Mouse (Mus musculus) forebrain, postnatal 0 days (tissue): Measurements from ENCODE around the gene St6galnac1. TPM values are rescaled to one million over a fixed set of nuclear protein-coding genes. Genes with fewer than 3 reads are reported as not detected.
"Not testable (repeated sequence)": the region's sequence is repeated elsewhere in the genome, so short reads cannot be mapped to it uniquely, and the experiment has no call there.

Source experiments
- ATAC-seq: fragments of 200-750 bp; cut with Nextera tagmentation; 2 replicates; pipeline ENCODE4 v1.8.0; 2017; ENCODE audit warnings: mild to moderate bottlenecking, moderate library complexity
- DNase-seq: peaks from one replicate; pipeline ENCODE4 v3.0.0-alpha.2; 2015
- H3K27ac ChIP-seq: fragments of 300-500 bp; sonication (generic); 2 replicates; pipeline ENCODE4 v1.5.1; 2014; ENCODE audit warnings: low read depth, mild to moderate bottlenecking, antibody characterized with exemption, low read length, moderate library complexity, mixed read lengths
- H3K27me3 ChIP-seq: fragments of 300-500 bp; sonication (generic); 2 replicates; pipeline ENCODE4 v1.6.1; 2014; ENCODE audit warnings: mild to moderate bottlenecking, low read length, mixed read lengths; ENCODE audit not compliant: insufficient read depth
- H3K36me3 ChIP-seq: fragments of 300-500 bp; sonication (generic); 2 replicates; pipeline ENCODE4 v1.6.1; 2014; ENCODE audit warnings: mild to moderate bottlenecking, moderate library complexity; ENCODE audit not compliant: insufficient read depth
- H3K4me1 ChIP-seq: fragments of 300-500 bp; sonication (generic); 2 replicates; pipeline ENCODE4 v1.6.1; 2014; ENCODE audit warnings: antibody characterized with exemption; ENCODE audit not compliant: insufficient read depth
- H3K4me2 ChIP-seq: fragments of 300-500 bp; sonication (generic); 2 replicates; pipeline ENCODE4 v1.6.1; 2014; ENCODE audit warnings: low read depth, mild to moderate bottlenecking, moderate library complexity
- H3K4me3 ChIP-seq: fragments of 300-500 bp; sonication (generic); 2 replicates; pipeline ENCODE4 v1.5.1; 2014; ENCODE audit warnings: low read depth, low read length, mixed read lengths
- H3K9ac ChIP-seq: fragments of 300-500 bp; sonication (generic); 2 replicates; pipeline ENCODE4 v1.6.1; 2014; ENCODE audit warnings: mild to moderate bottlenecking
- H3K9me3 ChIP-seq: fragments of 300-500 bp; sonication (generic); 2 replicates; pipeline ENCODE4 v1.6.1; 2016; ENCODE audit warnings: low read length
- CTCF ChIP-seq: sonication (generic); IDR thresholded peaks from 2 replicates; pipeline ENCODE4 v1.5.1; 2016; ENCODE audit warnings: antibody characterized with exemption, control low read depth, low read depth
- WGBS: fragments of 180-500 bp; shearing (Covaris S2); extraction: QIAGEN DNeasy Blood & Tissue Kit; methylation state at CpG from one replicate; pipeline ENCODE4 v1.1.7; 2014; 5-methylcytosine and 5-hydroxymethylcytosine counted together
- polyA plus RNA-seq: library from polyadenylated mRNA; unstranded; fragments of >200 nt; fragmentation: Nextera tagmentation; extraction: Ambion mirVana; gene quantifications from 2 replicates; pipeline ENCODE4 v1.2.1, GENCODE M21; 2015
- total RNA-seq: library from RNA; depleted of rRNA; stranded (reverse); fragments of >200 nt; gene quantifications from 2 replicates; pipeline ENCODE4 v1.2.3, GENCODE M21; 2014; rRNA removed

St6galnac1 gene
- total RNA-seq (not detected in 2 replicates), polyA plus RNA-seq (not detected in 2 replicates)

DNA sequence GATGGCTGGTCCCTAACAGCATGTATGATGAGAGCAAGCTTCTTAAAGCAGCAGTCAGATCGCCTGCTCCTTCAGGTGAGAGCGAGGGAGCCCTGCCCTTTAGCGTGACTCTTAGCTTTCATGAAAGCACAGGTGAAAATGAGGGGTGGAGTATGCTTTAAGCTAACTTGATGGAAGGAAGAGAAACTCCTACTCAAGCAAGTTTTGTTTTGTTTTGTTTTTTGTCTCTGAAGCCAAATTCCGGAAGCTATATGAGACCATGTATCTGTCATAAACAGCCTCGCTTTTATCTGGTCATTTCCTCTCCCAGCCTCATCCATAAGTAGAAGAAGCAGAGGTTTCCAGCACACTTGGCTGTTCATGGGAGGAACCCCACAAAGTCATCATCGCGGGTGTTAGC, at the start of gene St6galnac1:
Gene St6galnac1 (minus strand): TSS at position 101 of the 400 bp plus-strand sequence.
- H3K4me2 ChIP-seq, result no peak within 1 kb of the TSS
- no peak within 1 kb of the TSS for H3K9ac ChIP-seq
- TF ChIP-seq CTCF, result no peak
- ATAC-seq (no peak), DNase-seq (no peak)
- H3K4me1 ChIP-seq, result no peaks in the 10 kb centered on the region
- WGBS, result 87% methylated on average over 7 of the region's 7 CpGs
- no peak within 1 kb of the TSS for H3K4me3 ChIP-seq
- no peak within 1 kb of the TSS for H3K27ac ChIP-seq
- H3K9me3 ChIP-seq, result no peaks in the 10 kb centered on the region
- no peaks in the 10 kb centered on the region for H3K36me3 ChIP-seq
- H3K27me3 ChIP-seq, result no peaks in the 10 kb centered on the region

DNA sequence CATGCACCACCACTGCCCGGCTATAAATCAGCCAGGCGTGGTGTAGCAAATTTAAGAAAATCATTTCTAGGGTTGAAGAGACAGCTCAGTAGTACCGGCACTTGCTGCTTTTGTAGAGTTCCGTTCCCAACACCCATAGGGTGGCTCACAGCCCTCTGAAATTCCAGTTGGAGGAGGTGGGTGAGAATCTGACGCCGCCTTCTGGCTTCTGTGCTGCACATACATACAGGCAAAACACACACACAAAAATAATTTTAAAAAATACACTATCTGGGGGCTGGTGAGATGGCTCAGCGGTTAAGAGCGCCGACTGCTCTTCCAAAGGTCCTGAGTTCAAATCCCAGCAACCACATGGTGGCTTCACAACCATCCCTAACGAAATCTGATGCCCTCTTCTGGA, 48.6 kb upstream of the St6galnac1 start:
- ATAC-seq, H3K4me3 ChIP-seq, H3K4me1 ChIP-seq, DNase-seq, H3K27me3 ChIP-seq, H3K4me2 ChIP-seq, H3K9ac ChIP-seq, H3K9me3 ChIP-seq, H3K36me3 ChIP-seq, H3K27ac ChIP-seq: not testable (repeated sequence)
- 97% methylated on average over 10 of the region's 10 CpGs for WGBS

DNA sequence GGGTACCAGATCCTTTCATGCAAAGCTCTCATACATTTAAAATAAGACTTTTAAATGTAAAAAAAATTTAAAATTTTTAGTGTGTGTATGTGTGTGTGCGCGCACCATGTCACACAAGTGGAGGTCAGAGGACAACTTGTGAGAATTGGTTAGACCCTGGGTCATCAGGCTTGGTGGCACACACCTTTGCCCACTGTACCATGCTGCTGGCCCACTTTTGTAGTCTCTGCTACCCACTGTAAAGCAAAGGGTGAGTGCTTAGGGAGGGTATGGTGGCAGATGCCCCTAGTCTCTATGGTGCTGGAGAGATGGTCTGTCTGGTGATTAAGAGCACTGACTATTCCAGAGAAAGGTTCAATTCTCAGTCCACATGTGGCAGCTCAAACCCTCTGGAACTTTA, 47.9 kb upstream of the St6galnac1 start:
- Histone ChIP-seq H3K27me3 (no peaks in the 10 kb centered on the region), H3K9me3 (no peaks in the 10 kb centered on the region), H3K36me3 (no peaks in the 10 kb centered on the region), H3K4me1 (peaks cover 2% of the 10 kb centered on the region; the same call in 1 of the 2 replicates), H3K9ac (no peak overlapping the region), H3K27ac (no peak overlapping the region), H3K4me2 (no peak overlapping the region), H3K4me3 (no peak overlapping the region)
- DNase-seq (no peak), ATAC-seq (no peak)
- no peak for TF ChIP-seq CTCF
- 97% methylated on average over 2 of the region's 2 CpGs for WGBS

DNA sequence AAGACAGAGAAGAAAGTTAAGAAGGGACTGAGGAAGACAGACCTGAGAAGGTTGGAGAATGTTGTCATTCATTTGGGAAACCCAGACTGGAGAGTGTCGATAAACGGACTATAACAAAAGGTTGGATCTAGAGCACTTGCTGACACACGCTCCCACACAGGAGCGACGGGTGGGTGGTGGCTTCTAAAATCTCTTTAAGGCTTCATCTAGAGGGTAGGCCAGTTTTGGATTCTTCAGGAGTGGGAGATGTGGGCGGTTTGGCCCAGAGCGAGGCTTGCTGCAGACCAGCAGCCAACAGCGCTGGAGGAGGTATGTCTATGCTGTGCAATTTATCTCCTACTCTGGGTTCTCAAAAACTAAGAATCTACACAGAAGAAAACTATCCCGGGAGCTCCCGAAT, 47.3 kb upstream of the St6galnac1 start:
- Histone ChIP-seq H3K27me3 (no peaks in the 10 kb centered on the region), H3K4me1 (peaks cover 2% of the 10 kb centered on the region; the same call in 1 of the 2 replicates), H3K9me3 (no peaks in the 10 kb centered on the region), H3K27ac (no peak overlapping the region), H3K4me2 (no peak overlapping the region), H3K4me3 (no peak overlapping the region), H3K9ac (no peak overlapping the region), H3K36me3 (no peaks in the 10 kb centered on the region)
- DNase-seq, result no peak
- 89% methylated on average over 10 of the region's 10 CpGs for WGBS
- no peak for TF ChIP-seq CTCF
- no peak for ATAC-seq

DNA sequence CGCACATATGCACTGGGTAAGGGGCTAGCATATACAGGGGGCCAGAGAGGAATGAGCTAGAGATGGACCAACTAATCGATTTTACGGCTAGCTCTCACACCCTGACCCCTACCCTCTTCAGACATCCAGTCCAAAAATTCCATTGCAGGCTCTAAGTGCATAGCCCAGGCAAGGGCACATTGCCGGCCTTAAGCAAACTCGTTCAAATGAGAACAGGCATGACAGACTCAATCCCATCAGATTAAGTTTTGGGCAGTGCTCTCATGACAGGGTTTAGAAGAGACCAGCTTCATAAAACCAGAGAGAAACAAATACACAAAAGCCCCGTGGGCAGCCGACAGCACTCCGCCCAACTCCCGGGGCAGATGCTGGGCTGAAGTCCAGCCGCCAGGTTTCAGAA, 46.9 kb upstream of the St6galnac1 start:
- Histone ChIP-seq H3K9me3 (no peaks in the 10 kb centered on the region), H3K9ac (no peak overlapping the region), H3K27ac (no peak overlapping the region), H3K36me3 (no peaks in the 10 kb centered on the region), H3K4me3 (no peak overlapping the region), H3K4me2 (no peak overlapping the region), H3K27me3 (no peaks in the 10 kb centered on the region), H3K4me1 (no peaks in the 10 kb centered on the region)
- ATAC-seq (no peak), DNase-seq (no peak)
- WGBS, result 68% methylated on average over 10 of the region's 10 CpGs
- TF ChIP-seq CTCF, result no peak

DNA sequence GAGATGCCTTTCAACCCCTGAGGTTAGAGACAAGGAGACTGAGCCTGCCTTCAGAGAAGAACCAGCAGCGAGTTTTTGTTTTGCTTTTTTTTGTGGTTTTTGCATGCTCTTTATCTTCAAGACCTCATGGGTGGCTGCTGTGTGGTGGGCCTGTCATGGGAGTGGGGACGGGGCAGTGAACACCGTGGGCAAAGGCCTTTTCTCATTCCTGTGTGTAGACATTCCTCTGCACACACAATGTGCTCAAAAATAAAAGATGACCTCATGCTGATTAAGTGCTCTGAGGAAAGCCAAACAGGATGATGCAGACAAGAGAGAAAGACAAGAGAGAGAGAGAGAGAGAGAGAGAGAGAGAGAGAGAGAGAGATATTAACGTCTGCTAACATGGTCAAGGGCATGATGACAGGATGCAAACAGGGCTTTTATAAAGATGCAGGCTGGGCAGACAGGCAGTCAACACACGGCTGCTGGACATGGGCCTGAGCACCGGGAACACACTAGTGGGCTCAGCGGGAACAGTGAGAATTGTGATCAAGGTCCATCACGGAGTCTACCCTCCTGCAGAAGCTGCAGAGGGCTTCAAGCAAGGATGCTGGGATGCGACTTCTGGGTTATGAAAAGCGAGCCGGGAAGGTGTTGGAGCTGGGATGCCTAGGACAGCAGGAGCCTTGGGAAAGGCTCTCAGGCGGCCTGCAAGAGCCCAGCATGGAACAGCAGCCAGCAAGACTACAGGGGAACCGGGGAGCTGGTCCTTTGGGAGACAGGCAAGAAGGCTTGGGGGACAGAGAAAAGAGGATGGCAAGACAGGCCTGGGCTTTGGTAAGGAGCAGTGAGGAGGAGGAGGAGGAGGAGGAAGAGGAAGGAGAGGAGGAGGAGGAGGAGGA, 46.0 kb upstream of the St6galnac1 start:
- WGBS, result 48% methylated on average over 13 of the region's 13 CpGs
- ATAC-seq (no peak), DNase-seq (no peak)
- Histone ChIP-seq H3K9ac (no peak overlapping the region), H3K4me2 (no peak overlapping the region), H3K27me3 (no peaks in the 10 kb centered on the region), H3K27ac (no peak overlapping the region), H3K4me3 (no peak overlapping the region), H3K4me1 (no peaks in the 10 kb centered on the region), H3K9me3 (no peaks in the 10 kb centered on the region), H3K36me3 (no peaks in the 10 kb centered on the region)
- TF ChIP-seq CTCF, result no peak

DNA sequence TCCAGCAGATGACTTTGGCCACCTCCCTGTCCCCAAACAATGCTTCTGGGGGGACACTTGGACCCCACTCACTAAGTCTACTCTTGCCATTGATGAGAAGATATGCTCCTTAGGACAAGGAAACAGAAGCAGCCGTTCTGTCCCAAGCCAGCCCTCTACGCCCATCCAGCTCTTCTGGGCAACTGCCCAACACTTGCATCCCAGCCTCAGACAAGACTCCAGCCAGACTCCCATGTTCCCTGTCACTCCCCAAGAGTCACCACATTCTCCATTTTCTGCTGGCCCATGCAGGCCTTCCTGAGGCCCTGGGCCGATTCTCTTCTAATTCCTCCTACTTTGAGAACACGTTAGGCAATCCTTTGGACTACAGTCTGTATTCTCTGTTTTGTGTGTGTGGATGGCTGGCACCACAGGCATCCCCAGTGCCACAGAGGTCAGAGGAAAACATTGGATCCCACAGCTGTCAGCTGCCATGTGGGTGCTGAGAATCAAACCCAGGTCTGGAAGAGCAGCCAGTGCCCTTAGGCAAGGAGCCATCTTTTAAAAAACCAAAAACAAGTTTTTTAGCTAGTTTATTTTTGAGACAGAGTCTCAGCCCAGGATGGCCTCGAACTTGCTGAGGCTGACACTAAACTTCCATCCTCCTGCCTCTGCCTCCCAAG, 44.8 kb upstream of the St6galnac1 start:
- no peak overlapping the region for H3K4me2 ChIP-seq
- H3K4me1 ChIP-seq, result no peaks in the 10 kb centered on the region
- H3K9ac ChIP-seq, result no peak overlapping the region
- no peak overlapping the region for H3K4me3 ChIP-seq
- DNase-seq (no peak), ATAC-seq (no peak)
- H3K27ac ChIP-seq, result no peak overlapping the region
- H3K27me3 ChIP-seq, result no peaks in the 10 kb centered on the region
- no peaks in the 10 kb centered on the region for H3K36me3 ChIP-seq
- no peaks in the 10 kb centered on the region for H3K9me3 ChIP-seq
- no peak for TF ChIP-seq CTCF
- WGBS, result 75% methylated on average over 5 of the region's 5 CpGs
